8 mouse cellular contexts compared by ENCODE assay signal in the genomic region with DNA sequence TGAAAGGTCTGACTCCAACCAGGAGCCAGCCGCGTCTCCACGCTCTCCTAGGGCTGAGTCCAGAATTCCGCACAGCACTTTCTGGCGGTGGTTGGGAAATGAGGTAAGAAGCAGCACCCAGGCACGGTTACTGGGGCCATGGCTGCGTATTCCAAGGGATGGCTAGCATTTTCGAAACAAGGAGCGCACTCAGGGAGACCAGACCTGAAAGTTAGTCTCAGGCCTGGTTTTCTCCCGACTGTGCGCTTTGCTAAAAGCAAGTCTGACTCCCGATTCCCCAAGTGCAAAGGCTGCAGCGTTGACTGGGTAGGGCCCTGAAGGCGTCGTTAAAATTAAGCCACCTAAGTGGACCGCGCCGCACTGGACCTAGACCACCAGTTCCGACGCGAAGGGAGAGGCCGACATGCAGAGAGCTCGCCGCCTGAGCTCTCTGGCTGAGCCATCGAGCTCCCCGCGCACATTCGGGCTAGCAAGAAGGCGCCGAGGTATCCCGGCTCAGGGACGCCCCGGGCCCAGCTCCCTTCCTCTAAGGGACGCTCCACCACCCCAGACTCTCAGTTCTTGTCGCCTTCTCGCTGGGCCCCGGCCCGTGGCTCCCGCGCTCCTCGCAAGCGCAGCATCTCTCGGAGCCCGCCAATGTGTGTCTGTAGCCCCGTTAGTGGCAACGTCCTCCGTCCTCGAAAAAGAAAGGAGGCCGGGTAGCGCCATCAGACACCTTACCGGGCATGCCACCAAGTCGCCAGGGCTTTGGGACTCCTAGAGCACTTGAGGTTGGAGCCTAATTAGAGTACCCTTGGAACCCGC. TPM values are rescaled to one million over a fixed set of nuclear protein-coding genes. Genes with fewer than 3 reads are reported as not detected.
DNase-seq lines count a peak whose midpoint lies in the region; ATAC-seq and TF ChIP-seq lines count a peak whose summit lies in the region.

No protein-coding gene starts in this region.

- peaks cover 5% of the 10 kb centered on the region; the same call in 1 of the 2 replicates for H3K36me3 ChIP-seq in liver, postnatal 0 days (replicated peaks; ENCODE audit: insufficient read depth, low read length)

- no peaks in the 10 kb centered on the region for H3K9me3 ChIP-seq in liver, postnatal 0 days (ENCODE audit: low read length)

- H3K4me3 ChIP-seq in left cerebral cortex, adult 2 months: peak overlapping the region; percentile 95
- H3K4me3 ChIP-seq in liver, postnatal 0 days (ENCODE audit: low read depth, low read length): peak overlapping the region; percentile 61

- peaks cover 28% of the 10 kb centered on the region for H3K27me3 ChIP-seq in liver, postnatal 0 days (ENCODE audit: insufficient read depth, low read length)

- no peak for TF ChIP-seq CTCF in left cerebral cortex, adult 2 months (IDR thresholded peaks at IDR 0.05)
- no peak for TF ChIP-seq CTCF in liver, postnatal 0 days (IDR thresholded peaks at IDR 0.05; ENCODE audit: low read depth)

- no peak for ATAC-seq in liver, postnatal 0 days
- no peak for ATAC-seq in megakaryocyte progenitor cell, adult 5-6 weeks (replicated peaks; ENCODE audit: poor library complexity)

- intact Hi-C loops in left cerebral cortex, adult 2 months (cut with DNase I): loop anchor here (2.0 to 10.0 kb wide), 5 partner anchors 427 to 1642 kb away; no protein-coding TSS in a partner anchor

- DNase-seq in left cerebral cortex, adult 2 months (ENCODE audit: extremely low spot score in 1 of 2, low spot score in 2 of 2): peak; percentile 48 to 51
- no peak for DNase-seq in left cerebral cortex, adult 8-10 months (ENCODE audit: low spot score in 2 of 2)
- peak; percentile 55 for DNase-seq in brain, adult 2 months (ENCODE audit: low read depth, low spot score)
- DNase-seq in gastrocnemius, postnatal 4 days (ENCODE audit: low spot score in 2 of 2): peak; percentile 26 to 53
- DNase-seq in kidney, adult 18-20 months: peak; percentile 43
- DNase-seq in liver, postnatal 0 days: peak; percentile 26
- peak; percentile 61 for DNase-seq in retina, postnatal 1 day

- TF ChIP-seq EP300 in liver, postnatal 0 days (IDR thresholded peaks at IDR 0.05; ENCODE audit: low read depth): no peak

- peak overlapping the region; percentile 93 for H3K27ac ChIP-seq in left cerebral cortex, adult 2 months
- H3K27ac ChIP-seq in liver, postnatal 0 days (ENCODE audit: low read depth): no peak overlapping the region

- peaks cover 13% of the 10 kb centered on the region for H3K4me1 ChIP-seq in liver, postnatal 0 days (ENCODE audit: insufficient read depth)

- 3% methylated on average over 53 of the region's 53 CpGs for WGBS in liver, postnatal 0 days (ENCODE audit: insufficient replicate concordance)

- peak overlapping the region; percentile 89 for H3K4me2 ChIP-seq in liver, postnatal 0 days (ENCODE audit: low read depth, low read length)

- peak overlapping the region; percentile 21; the same call in 1 of the 2 replicates for H3K9ac ChIP-seq in liver, postnatal 0 days (replicated peaks)

RNA-seq across cellular contexts. Expression of a gene that starts 1.3 kb away (rescaled TPM):
- total RNA-seq in left cerebral cortex, adult 2 months (2021): 10 to 100 TPM; 61.3 to 62.8 TPM
- 10 to 100 TPM; 54.0 to 68.6 (median 62.9) TPM for total RNA-seq in left cerebral cortex, adult 8-10 months (2022)
- total RNA-seq in gastrocnemius, postnatal 4 days (2021): 10 to 100 TPM; 25.1 to 28.3 TPM
- 1.0 TPM in 2 replicates for polyA plus RNA-seq in liver, postnatal 0 days (2015; fragmentation: Nextera tagmentation; extraction: Ambion mirVana)
- total RNA-seq in megakaryocyte progenitor cell, adult 5-6 weeks (2015): 0.15 and 0.35 TPM in 2 replicates
- total RNA-seq in megakaryocyte progenitor cell, adult 5-6 weeks (2017): 0.24 and 0.50 TPM in 2 replicates

RNA-seq across cellular contexts. Expression of a gene that starts 30.6 kb away (rescaled TPM):
- total RNA-seq in left cerebral cortex, adult 2 months (2021): 100 to 1,000 TPM; 102 to 109 TPM
- 100 to 1,000 TPM in 1 of 4 experiments, 10 to 100 TPM in 3; 83.0 to 105 (median 89.5) TPM for total RNA-seq in left cerebral cortex, adult 8-10 months (2022)
- 10 to 100 TPM; 50.9 to 75.9 TPM for total RNA-seq in gastrocnemius, postnatal 4 days (2021)
- 40.5 and 43.2 TPM in 2 replicates for polyA plus RNA-seq in liver, postnatal 0 days (2015; fragmentation: Nextera tagmentation; extraction: Ambion mirVana)
- 85.5 and 96.3 TPM in 2 replicates for total RNA-seq in megakaryocyte progenitor cell, adult 5-6 weeks (2015)
- 97.6 and 140 TPM in 2 replicates for total RNA-seq in megakaryocyte progenitor cell, adult 5-6 weeks (2017)

Comparison
In these comparisons a context has a peak if more than half of its experiments do, and no peak if none do; other contexts are left out.
1. DNase-seq: peak in left cerebral cortex, adult 2 months (2 of 2), brain, adult 2 months (single experiment), gastrocnemius, postnatal 4 days (2 of 2), kidney, adult 18-20 months (single experiment), liver, postnatal 0 days (single experiment) and retina, postnatal 1 day (single experiment); none in left cerebral cortex, adult 8-10 months (0 of 2).
2. RNA of a gene that starts 1.3 kb away (total RNA-seq): 54.0 to 68.6 TPM in left cerebral cortex, adult 8-10 months, 61.3 to 62.8 TPM in left cerebral cortex, adult 2 months and 25.1 to 28.3 TPM in gastrocnemius, postnatal 4 days; 0.15 to 0.50 TPM in megakaryocyte progenitor cell, adult 5-6 weeks; every median in the first group is over 10 times any median in the second.